Mouse (Mus musculus) forebrain, postnatal 0 days (tissue): Measurements from ENCODE around the gene Tns3. TPM values are rescaled to one million over a fixed set of nuclear protein-coding genes. Genes with fewer than 3 reads are reported as not detected.
A peak's percentile ranks its signal among the peaks of the same experiment; 100 is the strongest.

Experiments
- ATAC-seq: fragments of 200-750 bp; cut with Nextera tagmentation; 2 replicates; pipeline ENCODE4 v1.8.0; 2017; ENCODE audit warnings: mild to moderate bottlenecking, moderate library complexity
- DNase-seq: peaks from one replicate; pipeline ENCODE4 v3.0.0-alpha.2; 2015
- H3K27ac ChIP-seq: fragments of 300-500 bp; sonication (generic); 2 replicates; pipeline ENCODE4 v1.5.1; 2014; ENCODE audit warnings: low read depth, mild to moderate bottlenecking, antibody characterized with exemption, low read length, moderate library complexity, mixed read lengths
- H3K27me3 ChIP-seq: fragments of 300-500 bp; sonication (generic); 2 replicates; pipeline ENCODE4 v1.6.1; 2014; ENCODE audit warnings: mild to moderate bottlenecking, low read length, mixed read lengths; ENCODE audit not compliant: insufficient read depth
- H3K36me3 ChIP-seq: fragments of 300-500 bp; sonication (generic); 2 replicates; pipeline ENCODE4 v1.6.1; 2014; ENCODE audit warnings: mild to moderate bottlenecking, moderate library complexity; ENCODE audit not compliant: insufficient read depth
- H3K4me1 ChIP-seq: fragments of 300-500 bp; sonication (generic); 2 replicates; pipeline ENCODE4 v1.6.1; 2014; ENCODE audit warnings: antibody characterized with exemption; ENCODE audit not compliant: insufficient read depth
- H3K4me2 ChIP-seq: fragments of 300-500 bp; sonication (generic); 2 replicates; pipeline ENCODE4 v1.6.1; 2014; ENCODE audit warnings: low read depth, mild to moderate bottlenecking, moderate library complexity
- H3K4me3 ChIP-seq: fragments of 300-500 bp; sonication (generic); 2 replicates; pipeline ENCODE4 v1.5.1; 2014; ENCODE audit warnings: low read depth, low read length, mixed read lengths
- H3K9ac ChIP-seq: fragments of 300-500 bp; sonication (generic); 2 replicates; pipeline ENCODE4 v1.6.1; 2014; ENCODE audit warnings: mild to moderate bottlenecking
- H3K9me3 ChIP-seq: fragments of 300-500 bp; sonication (generic); 2 replicates; pipeline ENCODE4 v1.6.1; 2016; ENCODE audit warnings: low read length
- CTCF ChIP-seq: sonication (generic); IDR thresholded peaks from 2 replicates; pipeline ENCODE4 v1.5.1; 2016; ENCODE audit warnings: antibody characterized with exemption, control low read depth, low read depth
- WGBS: fragments of 180-500 bp; shearing (Covaris S2); extraction: QIAGEN DNeasy Blood & Tissue Kit; methylation state at CpG from one replicate; pipeline ENCODE4 v1.1.7; 2014; 5-methylcytosine and 5-hydroxymethylcytosine counted together
- polyA plus RNA-seq: library from polyadenylated mRNA; unstranded; fragments of >200 nt; fragmentation: Nextera tagmentation; extraction: Ambion mirVana; gene quantifications from 2 replicates; pipeline ENCODE4 v1.2.1, GENCODE M21; 2015
- total RNA-seq: library from RNA; depleted of rRNA; stranded (reverse); fragments of >200 nt; gene quantifications from 2 replicates; pipeline ENCODE4 v1.2.3, GENCODE M21; 2014

The Tns3 gene
- total and polyA plus RNA-seq, 2 experiments from 2014 or later: 6.2 to 26.5 TPM

- no peak for ATAC-seq
- no peak for TF ChIP-seq CTCF
- WGBS: 87% methylated on average over 10 of the region's 10 CpGs
Measured at GRCm38 (mm10) chr11:8637469-8638447, 26.6 kb downstream of the Tns3 start.

GRCm38 (mm10) chr11:8636680-8637079 is 27.7 kb downstream of the Tns3 start:
- TF ChIP-seq CTCF: no peak
- Histone ChIP-seq H3K9ac (no peak overlapping the region), H3K4me2 (no peak overlapping the region), H3K27ac (no peak overlapping the region), H3K4me3 (no peak overlapping the region), H3K36me3 (no peaks in the 10 kb centered on the region), H3K27me3 (no peaks in the 10 kb centered on the region), H3K4me1 (no peaks in the 10 kb centered on the region), H3K9me3 (no peaks in the 10 kb centered on the region)
- WGBS: 88% methylated on average over 1 of the region's 1 CpGs
- DNase-seq (no peak), ATAC-seq (no peak)

More at GRCm38 (mm10) chr11:8637469-8638447, 26.6 kb downstream of the Tns3 start:
- no peak overlapping the region for H3K4me3 ChIP-seq
- no peak overlapping the region for H3K27ac ChIP-seq
- no peaks in the 10 kb centered on the region for H3K27me3 ChIP-seq
- no peaks in the 10 kb centered on the region for H3K9me3 ChIP-seq
- no peaks in the 10 kb centered on the region for H3K4me1 ChIP-seq
- DNase-seq: no peak
- no peaks in the 10 kb centered on the region for H3K36me3 ChIP-seq
- H3K4me2 ChIP-seq: no peak overlapping the region
- no peak overlapping the region for H3K9ac ChIP-seq

GRCm38 (mm10) chr11:8635778-8636177 is 28.6 kb downstream of the Tns3 start:
- Histone ChIP-seq H3K36me3 (no peaks in the 10 kb centered on the region), H3K4me2 (no peak overlapping the region), H3K9ac (no peak overlapping the region), H3K4me1 (no peaks in the 10 kb centered on the region), H3K4me3 (no peak overlapping the region), H3K27ac (no peak overlapping the region), H3K9me3 (no peaks in the 10 kb centered on the region), H3K27me3 (no peaks in the 10 kb centered on the region)
- DNase-seq: no peak
- TF ChIP-seq CTCF: no peak
- no peak for ATAC-seq
- WGBS: 94% methylated on average over 3 of the region's 3 CpGs

- WGBS: 67% methylated on average over 7 of the region's 7 CpGs
- H3K4me2 ChIP-seq: no peak overlapping the region
- H3K27ac ChIP-seq: no peak overlapping the region
- H3K27me3 ChIP-seq: no peaks in the 10 kb centered on the region
- no peak for DNase-seq
- no peak overlapping the region for H3K4me3 ChIP-seq
- TF ChIP-seq CTCF: no peak
- no peaks in the 10 kb centered on the region for H3K36me3 ChIP-seq
- H3K9ac ChIP-seq: no peak overlapping the region
- no peaks in the 10 kb centered on the region for H3K9me3 ChIP-seq
- no peaks in the 10 kb centered on the region for H3K4me1 ChIP-seq
- no peak for ATAC-seq
Measured at GRCm38 (mm10) chr11:8634728-8635410, 29.5 kb downstream of the Tns3 start.

- Histone ChIP-seq H3K9ac (no peak overlapping the region), H3K36me3 (no peaks in the 10 kb centered on the region), H3K4me3 (no peak overlapping the region), H3K4me2 (no peak overlapping the region), H3K27me3 (no peaks in the 10 kb centered on the region), H3K4me1 (no peaks in the 10 kb centered on the region), H3K27ac (no peak overlapping the region), H3K9me3 (no peaks in the 10 kb centered on the region)
- ATAC-seq (peak; percentile 78), DNase-seq (peak; percentile 35)
- TF ChIP-seq CTCF: no peak
- 42% methylated on average over 5 of the region's 5 CpGs for WGBS
Measured at GRCm38 (mm10) chr11:8632163-8632562, 32.2 kb downstream of the Tns3 start.

- no peak for ATAC-seq
- DNase-seq: no peak
- H3K27ac ChIP-seq: no peak overlapping the region
- no peaks in the 10 kb centered on the region for H3K27me3 ChIP-seq
- H3K9ac ChIP-seq: no peak overlapping the region
- H3K4me1 ChIP-seq: no peaks in the 10 kb centered on the region
- WGBS: 79% methylated on average over 8 of the region's 8 CpGs
- TF ChIP-seq CTCF: no peak
- H3K4me3 ChIP-seq: no peak overlapping the region
- H3K4me2 ChIP-seq: no peak overlapping the region
- no peaks in the 10 kb centered on the region for H3K9me3 ChIP-seq
- no peaks in the 10 kb centered on the region for H3K36me3 ChIP-seq
Measured at GRCm38 (mm10) chr11:8629862-8630390, 34.4 kb downstream of the Tns3 start.

GRCm38 (mm10) chr11:8629326-8629725 is 35.0 kb downstream of the Tns3 start:
- 93% methylated on average over 5 of the region's 5 CpGs for WGBS
- Histone ChIP-seq H3K27ac (no peak overlapping the region), H3K9ac (no peak overlapping the region), H3K27me3 (no peaks in the 10 kb centered on the region), H3K4me2 (no peak overlapping the region), H3K4me3 (no peak overlapping the region), H3K9me3 (no peaks in the 10 kb centered on the region), H3K36me3 (no peaks in the 10 kb centered on the region), H3K4me1 (no peaks in the 10 kb centered on the region)
- ATAC-seq (no peak), DNase-seq (no peak)
- TF ChIP-seq CTCF: no peak
